ENCODE assay signal across 12 mouse cellular contexts in the genomic region with DNA sequence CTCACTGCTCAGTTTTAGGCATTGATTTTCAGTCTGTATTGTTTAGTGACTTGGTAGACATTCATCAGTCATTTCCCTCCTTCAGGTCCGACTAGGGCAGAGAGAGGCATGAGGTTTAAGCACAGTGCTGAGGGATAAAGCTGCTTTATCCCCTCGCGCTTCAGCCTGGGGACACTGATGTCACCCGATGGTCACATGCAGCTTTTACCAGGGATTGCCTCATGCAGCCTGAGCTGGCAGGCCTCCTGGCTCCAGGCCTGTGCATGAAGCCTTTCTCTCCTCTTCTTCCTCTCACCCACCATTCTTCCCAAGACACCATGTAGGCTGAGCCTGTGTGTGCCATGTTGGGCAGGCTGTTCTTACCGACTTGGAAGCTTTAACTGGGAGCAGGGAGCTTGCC.
DNase-seq lines count a peak whose midpoint lies in the region; ATAC-seq and TF ChIP-seq lines count a peak whose summit lies in the region.
"Had no signal": no experiment of that assay in that cellular context is flagged by ENCODE, and none has a peak within 500 bp of the region (broad histone marks: within the 10 kb centered on the region; RNA-seq: fewer than 3 reads in every experiment).

No protein-coding gene starts in this region.

- DNase-seq in heart, adult 11 months, result peak; percentile 89
- no peak for DNase-seq in heart, adult 8-10 months (ENCODE audit: low spot score)
- DNase-seq in midbrain, embryonic 11.5 days (ENCODE audit: low spot score, missing footprints), result no peak
- no peak for DNase-seq in midbrain, postnatal 0 days (ENCODE audit: low spot score)
- no peak for DNase-seq in gastrocnemius, adult 18-20 months (ENCODE audit: low spot score)
- DNase-seq in lung, adult 18-20 months, result no peak
- no peak for DNase-seq in lung, postnatal 36 days
- DNase-seq: heart, adult 2 months; kidney, adult 8-10 months had no signal

- no peak overlapping the region for H3K27ac ChIP-seq in midbrain, embryonic 11.5 days (ENCODE audit: low read depth, low read length)
- no peak overlapping the region for H3K27ac ChIP-seq in midbrain, postnatal 0 days (ENCODE audit: low read depth, low read length)
- peak overlapping the region; percentile 49 for H3K27ac ChIP-seq in macrophage
- H3K27ac ChIP-seq: heart, adult 2 months; liver, embryonic 14.5 days; neural tube, embryonic 12.5 days had no signal

- no peaks in the 10 kb centered on the region for H3K9me3 ChIP-seq in midbrain, embryonic 11.5 days (ENCODE audit: control insufficient read depth, low read length)
- H3K9me3 ChIP-seq in midbrain, postnatal 0 days (ENCODE audit: low read length), result no peaks in the 10 kb centered on the region
- H3K9me3 ChIP-seq: neural tube, embryonic 12.5 days had no signal

- H3K36me3 ChIP-seq in midbrain, embryonic 11.5 days (ENCODE audit: control insufficient read depth, insufficient read depth, low read length), result no peaks in the 10 kb centered on the region
- no peaks in the 10 kb centered on the region for H3K36me3 ChIP-seq in midbrain, postnatal 0 days (ENCODE audit: insufficient read depth, low read length)
- H3K36me3 ChIP-seq in macrophage (ENCODE audit: inconsistent target), result no peaks in the 10 kb centered on the region
- H3K36me3 ChIP-seq: neural tube, embryonic 12.5 days had no signal

- WGBS in midbrain, embryonic 11.5 days, result 46% methylated on average over 5 of the region's 5 CpGs
- 25% methylated on average over 5 of the region's 5 CpGs for WGBS in midbrain, postnatal 0 days
- 76% methylated on average over 5 of the region's 5 CpGs for WGBS in macrophage (ENCODE audit: missing documents)

- no peak for TF ChIP-seq CTCF in midbrain, postnatal 0 days (IDR thresholded peaks at IDR 0.05)

- no peak overlapping the region for H3K4me2 ChIP-seq in midbrain, embryonic 11.5 days
- no peak overlapping the region for H3K4me2 ChIP-seq in midbrain, postnatal 0 days (ENCODE audit: low read depth, low read length, poor library complexity, severe bottlenecking)
- H3K4me2 ChIP-seq: neural tube, embryonic 12.5 days had no signal

- 0 out of 2 replicates have a peak overlapping the region, but pooled peaks have one; percentile 3 for H3K9ac ChIP-seq in midbrain, embryonic 11.5 days (ENCODE audit: low read length)
- H3K9ac ChIP-seq in midbrain, postnatal 0 days (replicated peaks; ENCODE audit: low read length, poor library complexity, severe bottlenecking), result no peak overlapping the region
- H3K9ac ChIP-seq: liver, embryonic 14.5 days; neural tube, embryonic 12.5 days had no signal

- H3K4me3 ChIP-seq in midbrain, embryonic 11.5 days (ENCODE audit: low read depth, low read length), result no peak overlapping the region
- H3K4me3 ChIP-seq in midbrain, postnatal 0 days (ENCODE audit: low read depth, low read length), result no peak overlapping the region
- no peak overlapping the region for H3K4me3 ChIP-seq in macrophage (ENCODE audit: inconsistent target)
- H3K4me3 ChIP-seq: heart, adult 2 months; neural tube, embryonic 12.5 days had no signal

- H3K4me1 ChIP-seq in midbrain, embryonic 11.5 days (ENCODE audit: control insufficient read depth, insufficient read depth, low read length), result peaks cover 18% of the 10 kb centered on the region
- H3K4me1 ChIP-seq in midbrain, postnatal 0 days (ENCODE audit: insufficient read depth, low read length), result peaks cover 14% of the 10 kb centered on the region

- peaks cover 96% of the 10 kb centered on the region for H3K79me2 ChIP-seq in macrophage (ENCODE audit: inconsistent target)

- no peaks in the 10 kb centered on the region for H3K27me3 ChIP-seq in midbrain, embryonic 11.5 days (ENCODE audit: control insufficient read depth, insufficient read depth, low read length)
- no peaks in the 10 kb centered on the region for H3K27me3 ChIP-seq in midbrain, postnatal 0 days (ENCODE audit: insufficient read depth, low read length)
- H3K27me3 ChIP-seq: neural tube, embryonic 12.5 days had no signal

- ATAC-seq in midbrain, embryonic 11.5 days (ENCODE audit: low FRiP score), result peak; percentile 33; the same call in 1 of the 2 replicates
- no peak for ATAC-seq in midbrain, postnatal 0 days (ENCODE audit: low FRiP score)
